Mouse (Mus musculus) liver, embryonic 14.5 days (tissue): ENCODE measurements at regions not wholly inside any gene's neighbourhood (a gene's known extent, or its start where the extent isn't known, plus 50 kb on each side); places are given as distances from the start of the nearest gene placed in this dataset.

Experiments used
- ATAC-seq: fragments of 200-750 bp; cut with Nextera tagmentation; 2 replicates; pipeline ENCODE4 v1.8.0; 2017; ENCODE audit warnings: moderate number of reproducible peaks, mild to moderate bottlenecking, moderate library complexity; ENCODE audit not compliant: insufficient read depth
- DNase-seq, 3 experiments: peaks; one replicate each; pipeline ENCODE4 v3.0.0-alpha.2; 2012 to 2013; ENCODE audit warnings: low read depth in 3 of 3, low spot score in 3 of 3
- H3K27ac ChIP-seq: fragments of 300-500 bp; sonication (generic); 2 replicates; pipeline ENCODE4 v1.5.1; 2014; ENCODE audit warnings: moderate library complexity, mild to moderate bottlenecking, control low read depth, inconsistent platforms
- H3K27me3 ChIP-seq: fragments of 300-500 bp; sonication (generic); 2 replicates; pipeline ENCODE4 v1.6.1; 2014; ENCODE audit warnings: mild to moderate bottlenecking, low read length, moderate library complexity; ENCODE audit not compliant: control insufficient read depth, insufficient read depth
- H3K36me3 ChIP-seq: fragments of 300-500 bp; sonication (generic); replicated peaks from 2 replicates; pipeline ENCODE4 v1.6.1; 2014; ENCODE audit warnings: low read depth; ENCODE audit not compliant: control insufficient read depth, insufficient read depth
- H3K4me1 ChIP-seq, 2 experiments: fragments of 200-500 bp in 1 of 2; fragments of 300-500 bp in 1 of 2; sonication (generic) in 1 of 2; replicated peaks; 2 replicates each; pipeline ENCODE4 v1.6.1; 2012 to 2014; ENCODE audit warnings: antibody characterized with exemption in 1 of 2, inconsistent platforms in 1 of 2, low read length in 1 of 2; ENCODE audit not compliant: control insufficient read depth in 2 of 2, insufficient read depth in 2 of 2
- H3K4me2 ChIP-seq: fragments of 300-500 bp; sonication (generic); 2 replicates; pipeline ENCODE4 v1.6.1; 2014; ENCODE audit warnings: low read depth, mild to moderate bottlenecking, control low read depth, moderate library complexity
- H3K4me3 ChIP-seq, 2 experiments: fragments of 200-500 bp in 1 of 2; fragments of 300-500 bp in 1 of 2; sonication (generic) in 1 of 2; 2 replicates each; pipeline ENCODE4 v1.5.1; 2012 to 2014; ENCODE audit warnings: low read depth in 2 of 2, low read length in 2 of 2, mild to moderate bottlenecking in 2 of 2, control low read depth in 1 of 2, inconsistent platforms in 1 of 2, moderate library complexity in 1 of 2; ENCODE audit not compliant: insufficient read depth in 1 of 2
- H3K9ac ChIP-seq: fragments of 300-500 bp; sonication (generic); replicated peaks from 2 replicates; pipeline ENCODE4 v1.6.1; 2014; ENCODE audit warnings: mild to moderate bottlenecking, control low read depth, moderate library complexity
- H3K9me3 ChIP-seq: fragments of 300-500 bp; sonication (generic); 2 replicates; pipeline ENCODE4 v1.6.1; 2016; ENCODE audit warnings: low read length, mixed read lengths; ENCODE audit not compliant: control insufficient read depth
- CTCF ChIP-seq: IDR thresholded peaks from 2 replicates; pipeline ENCODE4 v1.5.1; 2016; ENCODE audit warnings: antibody characterized with exemption, low read depth, control low read depth
- EP300 ChIP-seq: IDR thresholded peaks from 2 replicates; pipeline ENCODE4 v1.6.1; 2016; ENCODE audit warnings: antibody characterized with exemption, low read depth
- WGBS: fragments of 180-500 bp; shearing (Covaris S2); extraction: QIAGEN DNeasy Blood & Tissue Kit; methylation state at CpG from one replicate; pipeline ENCODE4 v1.1.7; 2014; ENCODE audit not compliant: insufficient replicate concordance; 5-methylcytosine and 5-hydroxymethylcytosine counted together

- Histone ChIP-seq H3K4me1 (no peaks in the 10 kb centered on the region), H3K4me3 (no peak overlapping the region), H3K9ac (no peak overlapping the region), H3K36me3 (no peaks in the 10 kb centered on the region), H3K27ac (no peak overlapping the region), H3K27me3 (no peaks in the 10 kb centered on the region), H3K9me3 (no peaks in the 10 kb centered on the region), H3K4me2 (no peak overlapping the region)
- ATAC-seq (no peak), DNase-seq (no peak)
- 67% methylated on average over 2 of the region's 2 CpGs for WGBS
- TF ChIP-seq CTCF: no peak
- TF ChIP-seq EP300: no peak
Observed at GRCm38 (mm10) chr2:48138051-48138611, 675.8 kb upstream of the Acvr2a start.

DNA sequence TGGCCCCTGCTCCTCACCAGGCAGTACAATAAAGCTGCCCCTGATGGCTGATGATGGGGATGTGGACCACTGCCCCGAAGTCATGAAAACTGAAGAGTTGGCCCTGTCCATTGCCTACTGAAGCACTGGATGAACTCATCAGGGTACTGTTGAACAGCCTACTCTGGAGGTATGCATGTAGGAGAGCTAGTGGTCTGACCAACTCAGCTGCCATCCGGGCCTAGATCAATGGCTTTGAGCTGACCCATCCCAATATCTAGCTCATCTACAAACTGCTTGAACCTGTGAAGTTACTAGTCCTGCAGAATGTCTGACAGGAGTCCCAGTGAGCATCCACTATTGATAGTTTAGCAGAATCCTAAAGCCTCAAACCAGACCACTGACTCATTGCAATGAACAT lies 672.6 kb upstream of the Acvr2a start:
- no peak for ATAC-seq
- H3K4me2 ChIP-seq: no peak overlapping the region
- no peak overlapping the region for H3K4me3 ChIP-seq
- no peak for TF ChIP-seq EP300
- TF ChIP-seq CTCF: no peak
- H3K4me1 ChIP-seq: no peaks in the 10 kb centered on the region
- H3K36me3 ChIP-seq: no peaks in the 10 kb centered on the region
- no peaks in the 10 kb centered on the region for H3K9me3 ChIP-seq
- no peak for DNase-seq
- H3K27ac ChIP-seq: no peak overlapping the region
- H3K27me3 ChIP-seq: no peaks in the 10 kb centered on the region
- no peak overlapping the region for H3K9ac ChIP-seq
- 50% methylated on average over 2 of the region's 2 CpGs for WGBS

- H3K9ac ChIP-seq: no peak overlapping the region
- WGBS: 70% methylated on average over 3 of the region's 3 CpGs
- ATAC-seq: no peak
Observed at GRCm38 (mm10) chr2:48154706-48155105, 659.2 kb upstream of the Acvr2a start.

GRCm38 (mm10) chr2:48172626-48173025 lies 641.3 kb upstream of the Acvr2a start:
- DNase-seq (no peak), ATAC-seq (no peak)
- Histone ChIP-seq H3K4me2 (no peak overlapping the region), H3K9me3 (no peaks in the 10 kb centered on the region), H3K27me3 (no peaks in the 10 kb centered on the region), H3K36me3 (no peaks in the 10 kb centered on the region), H3K4me3 (no peak overlapping the region), H3K4me1 (no peaks in the 10 kb centered on the region), H3K9ac (no peak overlapping the region), H3K27ac (no peak overlapping the region)
- 41% methylated on average over 1 of the region's 1 CpGs for WGBS
- TF ChIP-seq CTCF (no peak), EP300 (no peak)

More at GRCm38 (mm10) chr2:48154706-48155105, 659.2 kb upstream of the Acvr2a start:
- H3K4me3 ChIP-seq: no peak overlapping the region
- DNase-seq: no peak
- H3K4me1 ChIP-seq: no peaks in the 10 kb centered on the region
- no peak overlapping the region for H3K27ac ChIP-seq
- H3K36me3 ChIP-seq: no peaks in the 10 kb centered on the region
- H3K9me3 ChIP-seq: no peaks in the 10 kb centered on the region
- TF ChIP-seq CTCF (no peak), EP300 (no peak)
- H3K27me3 ChIP-seq: no peaks in the 10 kb centered on the region
- no peak overlapping the region for H3K4me2 ChIP-seq

DNA sequence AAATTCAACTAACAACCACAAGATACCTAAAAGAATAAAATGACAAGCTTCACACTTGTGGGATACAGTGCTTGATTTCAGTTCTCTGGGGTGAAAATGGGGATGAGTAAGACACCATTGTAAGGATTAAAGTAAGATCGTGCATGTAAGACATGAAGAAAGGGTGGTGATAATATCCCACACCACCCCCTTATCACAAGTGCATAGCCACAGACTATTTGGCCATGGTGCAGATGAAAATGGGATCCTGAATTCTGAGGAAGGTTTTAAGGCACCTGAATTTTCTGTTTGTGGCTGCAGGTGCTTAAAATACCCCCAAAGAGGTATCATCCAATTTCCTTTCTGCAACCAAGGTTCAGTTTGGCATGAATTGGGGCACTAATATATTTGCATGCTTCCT lies 627.7 kb upstream of the Acvr2a start:
- 65% methylated on average over 1 of the region's 1 CpGs for WGBS
- Histone ChIP-seq H3K4me2 (no peak overlapping the region), H3K27ac (no peak overlapping the region), H3K36me3 (no peaks in the 10 kb centered on the region), H3K4me3 (no peak overlapping the region), H3K9ac (no peak overlapping the region), H3K4me1 (no peaks in the 10 kb centered on the region), H3K9me3 (no peaks in the 10 kb centered on the region), H3K27me3 (no peaks in the 10 kb centered on the region)
- TF ChIP-seq CTCF (no peak), EP300 (no peak)
- DNase-seq: no peak
- ATAC-seq: no peak
